Mouse (Mus musculus) mature B cell (primary cell): ENCODE data around the gene Gpr88.
"Not testable (repeated sequence)": the region's sequence is repeated elsewhere in the genome, so short reads cannot be mapped to it uniquely, and the experiment has no call there.

ENCODE experiments used
- in situ Hi-C: fragments of 300-500 bp; cut with MboI; formaldehyde crosslinking; loops from 2 replicates; pipeline ENCODE4 v1.14.3; 2019

The Gpr88 gene

DNA sequence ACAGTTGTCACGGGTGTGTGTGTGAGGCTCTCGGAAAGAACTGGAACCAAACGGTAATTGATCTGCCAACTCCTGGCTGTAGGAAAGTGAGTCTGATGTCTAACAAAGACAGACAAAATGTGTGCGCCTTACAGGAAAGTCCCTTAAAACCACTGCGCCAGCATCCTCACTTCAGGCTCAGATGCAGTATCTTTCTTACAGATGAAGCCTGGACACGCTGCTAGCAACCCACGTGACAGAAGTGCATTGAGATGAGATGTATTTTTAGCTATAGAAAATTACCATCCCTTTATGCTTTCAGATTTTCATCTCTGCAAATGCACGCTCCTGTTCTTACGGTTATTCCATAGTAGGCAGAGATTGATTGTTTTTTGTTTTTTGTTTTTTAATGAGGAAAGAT is 10.6 kb downstream of the Gpr88 start:
- in situ Hi-C loops, result no loop called here

DNA sequence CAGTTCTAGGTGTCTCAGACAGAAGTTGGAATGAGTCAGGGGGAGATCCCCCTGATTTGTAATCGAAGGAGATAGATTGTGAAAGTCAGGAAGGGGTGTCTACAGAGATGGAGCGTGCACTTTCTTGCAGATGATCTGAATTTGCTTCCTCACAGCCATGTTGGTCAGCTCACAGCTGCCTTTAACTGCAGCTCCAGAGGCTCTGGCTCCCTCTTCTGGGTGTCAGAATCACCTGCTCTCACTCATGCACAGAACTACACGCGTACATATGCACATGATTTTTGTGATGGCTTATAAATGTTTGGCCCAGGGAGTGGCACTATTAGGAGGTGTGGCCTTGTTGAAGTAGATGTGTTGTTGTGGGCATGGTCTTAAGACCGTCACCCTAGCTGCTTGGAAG is 15.8 kb downstream of the Gpr88 start:
- in situ Hi-C loops, result no loop called here

DNA sequence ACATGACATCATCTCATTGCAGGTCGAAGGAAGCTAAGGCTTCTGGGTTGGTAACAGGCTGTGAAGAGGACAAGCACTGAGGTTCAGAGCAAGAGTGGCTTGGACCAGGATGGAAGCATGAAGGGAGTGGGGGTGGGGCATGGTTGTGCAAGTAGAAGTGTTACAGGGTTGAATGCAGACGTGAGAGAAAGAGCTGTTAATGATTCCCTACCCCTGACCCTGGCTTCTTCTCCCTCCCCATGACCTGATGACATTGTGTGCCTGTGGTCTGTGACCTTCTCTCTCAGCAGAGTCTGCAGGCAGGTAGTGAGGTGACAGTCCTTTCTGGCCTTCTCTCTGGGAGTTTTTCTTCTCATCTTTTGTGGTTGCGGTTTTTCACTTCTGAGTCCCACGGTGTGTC is 16.4 kb downstream of the Gpr88 start:
- in situ Hi-C loops, result no loop called here

DNA sequence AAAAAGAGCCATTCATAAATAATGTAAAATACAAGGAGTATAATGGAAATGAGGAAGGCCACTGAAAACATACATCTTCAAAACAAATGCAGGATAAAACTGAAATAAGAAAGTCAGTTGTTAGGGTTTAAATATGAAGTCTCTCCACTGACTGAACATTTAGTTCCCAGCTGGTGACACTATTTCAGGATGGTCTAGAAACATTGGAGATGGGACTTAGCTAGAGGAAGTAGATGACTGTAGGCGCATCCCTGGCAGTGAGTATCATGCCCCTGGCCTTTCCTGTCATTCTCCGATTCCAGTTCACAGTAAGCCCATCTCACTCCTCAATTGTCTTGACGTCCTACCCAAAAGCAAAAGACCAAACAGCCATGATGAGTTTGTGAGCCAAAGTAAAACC is 19.8 kb downstream of the Gpr88 start:
- in situ Hi-C loops, result no loop called here

DNA sequence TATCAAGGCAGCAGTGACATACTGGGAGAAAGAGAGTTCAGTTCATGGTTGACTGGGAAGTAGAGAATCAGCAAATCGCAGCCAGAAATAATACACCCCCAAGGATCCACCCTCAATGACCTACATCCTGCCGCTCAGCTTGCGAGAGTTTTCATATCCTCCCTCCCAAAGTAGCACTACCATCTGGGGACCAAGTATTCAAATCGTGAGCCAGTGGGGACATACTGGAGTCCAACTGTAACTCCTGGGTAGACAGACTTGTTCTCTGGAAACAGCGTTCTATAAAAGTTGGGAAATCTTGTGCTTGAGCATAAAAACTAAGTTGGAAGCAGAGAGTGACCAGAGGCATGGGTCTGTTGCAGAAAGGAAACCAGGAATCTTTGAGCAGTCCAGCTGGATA is 20.5 kb downstream of the Gpr88 start:
- in situ Hi-C loops, result no loop called here

DNA sequence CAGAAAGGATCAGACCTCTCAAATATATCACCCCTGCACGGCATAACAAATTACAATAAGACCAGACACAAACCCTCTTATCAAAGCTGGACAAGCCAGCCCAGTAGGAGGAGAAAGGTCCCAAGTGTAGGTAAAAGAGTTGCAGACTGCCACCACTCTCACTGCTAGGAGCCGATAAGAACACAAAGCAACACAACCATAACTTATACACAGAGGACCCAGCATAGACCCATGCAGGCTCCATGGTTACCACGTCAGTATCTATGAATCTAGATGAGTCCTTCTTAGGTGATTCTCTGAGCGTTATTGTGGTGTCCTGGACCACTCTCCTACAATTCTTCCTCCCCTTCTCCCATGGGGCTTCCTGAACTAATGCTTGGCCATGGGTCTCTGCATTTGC is 24.0 kb downstream of the Gpr88 start:
- in situ Hi-C loops, result no loop called here

DNA sequence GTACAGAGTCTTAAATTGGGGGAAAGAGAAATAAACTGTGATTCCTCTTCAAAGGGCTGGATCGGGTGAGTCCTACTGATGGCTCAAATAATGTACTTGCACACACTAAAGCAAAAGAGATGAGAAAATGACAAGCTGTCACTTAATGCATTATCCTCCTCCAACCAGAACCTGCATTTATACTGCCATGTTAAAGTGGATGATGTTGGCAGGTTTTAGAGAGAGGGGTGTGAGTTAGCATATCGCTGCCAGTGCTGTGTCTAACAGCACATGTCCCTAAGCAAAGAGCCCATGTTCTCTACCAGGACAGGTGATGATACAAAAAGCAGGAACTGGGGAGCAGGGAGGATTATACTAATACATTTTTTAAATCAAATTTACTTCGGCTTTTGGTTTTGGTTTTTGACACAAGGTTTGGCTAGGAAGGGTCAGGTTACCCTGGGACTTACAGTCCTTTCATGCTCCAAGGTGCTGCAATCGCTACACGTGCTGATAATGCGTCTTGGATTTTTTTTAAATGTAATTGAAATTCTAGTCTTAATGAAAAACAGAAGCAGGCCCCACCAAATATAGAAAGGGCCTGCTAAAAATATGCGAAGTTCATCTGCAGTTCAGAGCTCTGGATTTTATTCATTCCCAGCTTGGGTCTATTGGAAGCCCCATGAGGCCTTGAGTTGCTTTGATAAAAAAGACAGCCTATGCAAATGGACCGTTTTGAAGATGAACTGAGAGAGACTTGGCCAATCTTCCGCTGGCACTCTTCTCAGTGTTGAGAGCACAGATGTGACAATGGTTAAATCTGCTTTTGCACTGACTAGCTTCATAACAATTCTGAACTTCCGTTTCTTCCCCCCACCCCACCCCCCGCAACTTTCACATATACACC is 24.7 kb downstream of the Gpr88 start:
- in situ Hi-C loops, result no loop called here

DNA sequence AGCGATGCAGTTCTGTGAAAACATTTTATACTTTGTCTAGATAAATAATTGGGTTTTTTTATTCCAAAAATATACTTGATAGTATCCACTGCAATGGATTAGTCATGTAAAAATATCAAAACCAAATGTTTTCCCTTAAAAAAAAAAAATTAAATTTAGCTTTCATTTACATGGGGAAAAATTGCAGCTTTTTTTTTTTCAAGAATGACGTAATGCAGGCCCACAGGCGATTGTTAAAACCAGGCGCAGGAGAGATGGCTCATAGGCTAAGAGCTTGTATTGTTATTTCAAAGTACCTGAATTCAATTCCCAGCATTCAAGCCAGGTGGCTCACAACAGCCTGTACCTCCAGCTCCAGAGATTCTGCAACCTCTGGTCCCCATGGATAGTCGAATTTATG is 25.9 kb downstream of the Gpr88 start:
- in situ Hi-C loops, result no loop called here

DNA sequence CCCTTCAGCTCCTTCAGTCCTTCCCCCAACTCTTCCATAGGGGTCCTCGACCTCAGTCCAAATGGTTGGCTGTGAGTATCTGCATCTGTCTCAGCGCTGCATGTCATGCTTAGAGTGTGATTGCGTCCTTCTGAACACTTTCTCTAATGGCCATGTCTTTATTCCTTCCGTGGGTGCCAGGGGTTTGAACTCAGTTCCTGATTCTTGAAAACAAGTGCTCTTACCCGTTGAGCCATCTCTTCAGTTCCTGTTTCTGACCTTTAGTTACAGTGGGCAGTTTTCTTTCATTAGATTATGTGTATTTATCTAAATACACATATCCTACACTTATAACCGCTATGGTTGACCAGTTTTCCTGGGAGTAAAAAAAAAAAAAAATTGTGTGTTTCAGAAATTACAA is 26.4 kb downstream of the Gpr88 start:
- in situ Hi-C loops, result no loop called here

DNA sequence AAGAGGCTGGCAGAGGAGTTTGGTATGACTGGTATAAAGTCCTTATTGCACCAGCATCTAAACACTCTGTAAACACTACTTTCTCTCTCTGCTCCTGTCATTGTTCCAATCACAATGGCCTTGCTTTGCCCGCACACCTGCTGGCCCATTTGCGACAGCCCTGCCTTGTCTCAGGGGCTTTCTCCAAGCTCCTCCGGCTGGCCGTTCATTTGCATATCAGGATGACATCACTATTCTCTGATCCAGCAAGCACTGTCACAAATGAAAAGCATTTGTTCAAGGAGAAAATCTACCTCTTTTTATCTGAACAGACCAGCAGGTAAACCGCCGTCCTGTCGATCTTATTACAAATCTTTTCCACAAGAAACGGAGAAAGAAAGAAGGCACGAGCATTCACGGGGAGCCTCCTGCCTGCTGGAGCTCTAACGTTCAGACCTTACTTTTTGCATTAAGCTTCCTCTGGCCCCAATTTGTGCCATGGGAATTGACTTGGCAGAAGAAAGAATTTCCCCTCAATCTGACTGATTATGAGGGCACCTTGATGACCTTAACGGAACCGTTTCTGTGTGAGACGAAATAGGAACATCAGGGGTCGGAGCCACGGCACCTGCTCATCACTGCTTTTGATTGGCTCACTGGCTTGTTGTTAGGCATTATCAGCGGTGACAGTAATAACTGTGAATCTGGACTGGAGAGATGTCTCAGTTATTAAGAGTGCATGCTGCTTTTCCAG is 30.6 kb downstream of the Gpr88 start:
- in situ Hi-C loops, result no loop called here

DNA sequence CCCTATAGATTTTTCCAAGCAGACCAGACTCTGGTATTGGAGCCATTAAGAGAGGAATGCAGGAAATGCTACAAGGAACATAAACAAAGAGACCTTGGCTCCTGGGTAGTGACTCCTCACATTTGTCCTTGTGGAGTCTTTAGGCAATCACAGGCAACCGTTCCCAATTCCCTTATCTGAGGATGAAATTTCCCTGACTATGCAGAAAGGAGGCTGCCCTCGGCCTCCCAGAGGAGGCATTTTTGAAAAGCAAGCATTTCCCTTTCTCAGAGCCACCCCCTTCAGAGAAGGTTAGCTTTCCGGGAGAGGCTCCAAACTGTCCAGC is 31.7 kb downstream of the Gpr88 start:
- in situ Hi-C loops, result no loop called here

DNA sequence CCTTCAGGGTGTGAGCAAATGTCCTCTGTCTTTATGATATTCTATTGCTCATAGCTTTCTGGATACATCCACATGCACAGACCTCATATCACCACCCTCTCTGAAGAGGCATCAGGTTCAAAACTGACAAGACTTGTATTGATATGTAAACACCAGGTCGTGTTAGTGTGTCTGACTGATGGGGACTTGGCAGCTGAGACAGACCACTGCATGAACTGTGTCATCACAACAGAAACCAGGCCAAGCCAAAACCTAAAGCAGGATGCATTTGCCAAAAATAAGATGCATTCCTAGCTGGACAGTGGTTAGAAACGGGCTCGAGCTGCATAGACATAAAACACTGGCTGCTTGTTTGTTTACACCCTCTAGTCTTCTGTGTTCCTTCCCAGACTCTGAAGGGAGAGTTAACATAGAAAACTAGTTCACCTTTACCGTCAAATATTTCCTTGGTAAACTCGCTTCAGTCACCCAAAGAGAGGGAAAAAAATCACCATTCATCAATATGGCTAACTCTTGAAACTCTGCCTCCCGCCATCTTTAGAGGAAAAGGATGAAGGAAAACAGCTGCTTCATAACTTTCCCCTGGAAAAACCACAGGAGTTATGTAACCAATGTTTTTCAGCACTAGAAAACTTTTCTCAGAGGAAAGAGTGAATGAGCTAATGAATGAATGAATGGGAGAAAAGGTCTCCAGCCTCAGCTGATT is 32.2 kb downstream of the Gpr88 start:
- in situ Hi-C loops, result no loop called here

DNA sequence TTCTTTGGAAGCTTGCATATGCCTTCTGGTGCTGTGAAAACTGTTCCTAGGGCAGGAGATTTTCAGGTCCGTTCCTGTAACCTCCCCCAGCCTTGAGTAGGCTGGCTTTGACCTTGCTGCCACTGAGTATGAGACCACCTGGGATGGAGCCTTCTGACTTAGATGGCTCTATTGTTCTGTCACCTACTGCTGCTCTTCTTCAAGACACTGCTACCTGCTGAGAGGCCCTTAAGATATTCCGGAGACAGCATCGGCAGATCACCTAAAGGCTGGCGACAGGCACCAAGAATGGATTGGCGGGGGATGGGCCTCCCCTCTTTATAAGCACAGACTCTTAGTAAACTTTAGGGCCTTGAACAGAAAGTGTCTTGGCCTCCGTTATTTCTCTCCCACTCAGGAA is 35.9 kb downstream of the Gpr88 start:
- in situ Hi-C loops, result not testable (repeated sequence)

DNA sequence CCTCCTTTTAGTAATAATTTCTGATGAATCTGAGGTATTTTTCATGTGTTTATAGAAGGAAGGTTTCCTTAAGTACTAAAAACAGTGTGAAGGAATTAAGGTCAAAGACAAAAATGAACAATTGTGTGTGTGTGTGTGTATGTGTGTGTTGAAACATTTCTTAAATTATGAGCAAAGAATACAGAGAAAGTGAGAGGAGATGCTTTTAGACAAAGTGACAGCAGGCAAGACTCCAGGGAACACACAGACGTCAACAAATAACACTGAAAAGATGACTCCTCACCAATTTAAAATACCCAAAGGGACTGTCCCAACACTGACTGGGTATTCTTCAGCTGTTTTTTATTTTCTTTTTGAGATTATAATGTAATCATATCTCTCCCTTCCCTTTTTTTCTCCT is 37.0 kb downstream of the Gpr88 start:
- in situ Hi-C loops, result no loop called here

DNA sequence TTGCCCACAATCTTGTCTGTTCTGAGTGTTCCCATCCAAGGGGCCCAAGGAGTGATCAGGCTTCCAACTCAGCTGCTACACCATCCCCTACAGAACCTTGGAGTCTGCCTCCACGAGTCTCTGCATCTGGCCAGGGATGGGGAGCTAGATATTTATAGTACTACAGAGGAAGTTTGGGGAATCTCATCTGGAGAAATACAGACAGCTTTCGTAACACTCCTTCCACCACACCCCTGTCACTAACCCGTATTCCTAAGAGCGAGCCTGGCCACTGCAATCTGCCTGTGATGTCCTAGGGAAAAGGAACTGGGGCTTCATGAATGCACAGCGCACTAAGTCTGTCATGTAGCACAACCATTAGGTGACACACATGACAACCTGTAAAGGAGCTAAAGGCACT is 41.7 kb downstream of the Gpr88 start:
- in situ Hi-C loops, result no loop called here

DNA sequence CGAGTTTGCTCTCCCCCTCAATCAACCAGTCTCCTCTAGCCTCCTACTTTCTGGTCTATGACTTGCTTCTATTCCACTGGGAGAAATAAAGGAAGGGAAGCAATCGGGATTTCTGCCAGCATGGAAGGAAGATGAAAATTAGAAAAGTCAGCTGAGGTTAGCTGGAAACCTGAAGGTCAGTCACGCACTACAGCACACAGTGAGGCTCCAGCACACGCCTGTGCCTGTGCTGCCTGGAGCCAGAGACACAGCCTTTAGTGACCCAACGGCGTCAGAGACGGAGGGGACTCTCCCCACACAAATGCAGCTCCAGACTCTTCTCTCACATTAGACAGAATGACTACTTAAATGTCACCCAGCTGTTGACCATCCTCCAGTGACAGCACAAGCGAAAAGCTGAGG is 42.6 kb downstream of the Gpr88 start:
- in situ Hi-C loops, result no loop called here

DNA sequence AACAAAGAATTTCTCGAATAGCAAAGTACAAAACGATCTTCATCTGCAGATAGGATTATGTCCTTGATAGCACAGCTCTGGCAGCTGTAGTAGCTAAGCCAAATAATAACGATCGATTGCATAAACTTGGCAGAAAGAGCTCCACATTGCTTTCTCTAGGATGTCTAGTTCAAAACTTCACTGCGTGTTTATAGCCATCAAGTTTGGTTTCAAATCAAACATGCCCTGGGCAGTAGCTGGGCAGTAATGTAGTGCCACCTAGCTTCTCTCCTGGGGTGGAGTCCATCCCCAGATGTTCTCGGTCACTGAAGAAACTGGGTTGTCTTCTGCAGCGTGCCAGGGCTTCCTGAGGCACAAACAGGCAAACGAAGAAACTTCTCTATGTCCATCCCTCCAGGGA is 44.1 kb downstream of the Gpr88 start:
- in situ Hi-C loops, result no loop called here

DNA sequence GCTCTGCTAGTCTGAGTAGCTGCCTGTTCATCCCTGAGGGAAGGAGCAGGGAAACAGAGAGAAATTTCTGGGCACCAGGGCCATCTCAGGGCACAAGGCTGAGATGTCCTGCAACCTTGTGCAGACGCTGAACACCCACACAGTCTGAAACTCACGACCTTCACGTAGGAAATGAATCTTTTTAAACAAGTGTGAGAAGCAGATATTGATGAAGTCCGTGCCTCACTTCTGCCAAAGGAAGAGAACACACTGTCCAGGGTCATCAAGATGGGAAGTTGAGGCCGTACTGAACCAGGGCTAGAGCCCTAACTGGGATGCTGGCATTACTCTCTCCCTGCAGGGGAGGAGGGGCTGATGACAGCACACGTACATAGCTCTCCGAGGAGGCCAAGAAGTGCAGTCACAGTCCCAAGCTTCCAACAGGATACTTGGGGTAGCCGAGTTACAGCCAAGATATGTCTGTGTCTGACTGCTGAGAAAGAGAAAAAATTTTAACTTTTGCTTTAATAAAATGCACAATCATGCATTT is 46.9 kb downstream of the Gpr88 start:
- in situ Hi-C loops, result no loop called here

DNA sequence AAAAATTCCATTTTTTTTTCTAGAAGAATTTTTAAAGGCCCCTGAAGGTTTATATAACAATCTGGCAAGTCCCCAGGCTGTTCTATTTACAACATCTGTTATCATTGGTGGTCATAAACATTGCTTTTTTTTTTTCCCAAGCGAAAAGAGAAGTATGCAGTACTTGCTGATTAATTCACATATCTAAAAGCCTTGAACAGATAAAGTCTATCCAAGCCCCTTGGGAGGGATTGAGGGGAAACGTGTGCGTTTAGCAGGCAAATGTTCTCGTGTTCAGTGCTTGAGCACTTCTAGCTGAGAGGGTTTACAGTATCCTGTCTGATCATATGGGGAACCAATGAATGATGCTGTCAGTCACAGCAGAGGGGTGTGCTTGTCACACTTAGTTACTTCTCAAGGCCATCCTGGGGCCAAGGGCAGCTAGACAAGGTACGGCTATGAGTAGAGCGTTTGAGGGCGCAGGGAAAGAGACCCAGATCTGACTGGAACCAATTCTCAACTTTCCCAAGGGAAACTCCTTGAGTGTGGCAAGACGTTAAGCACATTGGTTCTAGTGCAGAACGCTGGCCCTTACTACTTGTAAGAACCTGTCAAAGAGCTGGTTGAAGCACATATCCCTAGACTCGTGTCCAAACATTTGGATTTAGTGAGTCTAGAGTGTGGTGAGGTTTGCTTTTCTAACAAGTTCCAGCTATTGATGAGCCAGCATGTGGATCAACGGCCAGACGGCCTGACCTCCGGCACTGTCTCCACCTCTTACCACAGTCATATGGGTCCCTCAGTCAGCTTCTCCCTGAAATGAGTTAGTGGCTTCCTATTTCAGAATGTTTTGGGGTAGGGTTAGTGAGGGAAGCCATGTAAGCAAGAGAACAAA is 47.7 kb downstream of the Gpr88 start:
- in situ Hi-C loops, result no loop called here

DNA sequence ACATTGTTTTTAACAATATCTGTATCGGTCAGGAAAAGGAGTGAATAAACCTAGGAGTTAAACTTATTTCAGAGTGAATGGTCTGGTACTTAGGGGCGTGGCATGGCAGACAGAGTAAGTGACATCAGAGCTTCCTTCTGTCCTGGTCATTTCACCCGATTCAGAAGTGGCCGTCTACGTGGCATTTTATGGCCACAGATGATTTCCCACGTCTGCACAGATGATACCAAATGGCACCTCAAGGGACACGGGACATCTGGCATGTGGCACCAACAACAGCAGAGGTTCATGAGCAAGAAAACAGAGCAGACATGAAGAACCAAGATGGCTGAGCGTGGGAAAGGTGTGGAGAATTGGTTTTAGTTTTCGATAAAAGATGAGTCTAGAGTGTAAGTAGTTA is 48.7 kb downstream of the Gpr88 start:
- in situ Hi-C loops, result no loop called here

DNA sequence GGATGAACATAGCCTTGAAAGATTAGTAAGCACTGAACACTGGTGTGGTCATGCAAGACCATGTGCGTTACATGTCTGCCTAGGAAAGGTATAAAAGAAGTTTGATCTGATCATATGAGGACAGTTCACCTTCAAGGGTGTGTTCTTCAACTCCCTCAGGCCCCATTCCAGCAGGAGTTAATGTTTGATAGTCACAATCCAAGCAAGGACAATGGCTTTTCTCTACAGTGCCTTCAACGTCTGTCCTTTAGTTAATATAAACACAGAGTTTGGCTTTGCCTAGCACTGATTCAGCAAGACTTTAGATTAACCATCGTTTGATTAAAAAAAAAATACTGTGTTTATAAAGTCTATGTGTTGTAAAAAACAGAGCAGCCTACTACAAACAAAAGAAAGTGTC is 49.4 kb downstream of the Gpr88 start:
- in situ Hi-C loops, result no loop called here

DNA sequence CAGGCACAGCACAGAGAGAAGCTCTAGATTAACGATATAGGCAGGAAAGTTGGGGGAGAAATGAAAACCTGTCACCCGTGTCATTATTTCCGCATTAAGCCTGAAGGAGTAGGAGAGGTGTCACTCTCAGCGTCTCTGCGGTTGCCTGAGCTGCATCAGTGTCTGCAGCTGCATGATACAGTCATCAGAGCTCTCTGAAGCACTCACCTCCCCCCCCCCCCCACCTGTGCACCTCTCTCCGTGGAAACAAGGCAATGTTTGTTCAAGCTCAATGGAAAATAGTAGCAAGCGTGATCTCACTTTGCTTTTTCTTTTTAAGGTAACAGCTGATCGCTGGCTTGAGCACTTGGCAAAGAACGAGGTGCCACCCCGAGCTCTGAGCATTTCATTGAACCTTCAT is 53.2 kb downstream of the Gpr88 start:
- in situ Hi-C loops, result no loop called here
